ENCODE assay signal across 10 mouse cellular contexts in genomic region chr5:133925184-133925900, GRCm38 (mm10).
DNase-seq lines count a peak whose midpoint lies in the region; ATAC-seq and TF ChIP-seq lines count a peak whose summit lies in the region.
"Had no signal": no experiment of that assay in that cellular context is flagged by ENCODE, and none has a peak within 500 bp of the region (broad histone marks: within the 10 kb centered on the region; RNA-seq: fewer than 3 reads in every experiment).

No protein-coding gene starts in this region.

- 35% methylated on average over 5 of the region's 5 CpGs for WGBS in midbrain, embryonic 14.5 days
- WGBS in midbrain, embryonic 11.5 days, result 58% methylated on average over 5 of the region's 5 CpGs
- WGBS in hindbrain, postnatal 0 days, result 31% methylated on average over 5 of the region's 5 CpGs

- H3K36me3 ChIP-seq in midbrain, embryonic 14.5 days (ENCODE audit: control insufficient read depth, insufficient read depth, low read length), result no peaks in the 10 kb centered on the region
- no peaks in the 10 kb centered on the region for H3K36me3 ChIP-seq in midbrain, embryonic 11.5 days (ENCODE audit: control insufficient read depth, insufficient read depth, low read length)
- H3K36me3 ChIP-seq in hindbrain, postnatal 0 days (ENCODE audit: insufficient read depth, low read length), result no peaks in the 10 kb centered on the region
- H3K36me3 ChIP-seq: liver, embryonic 15.5 days had no signal

- 0 out of 2 replicates have a peak, but pooled peaks cover 5% of the 10 kb centered on the region for H3K9me3 ChIP-seq in midbrain, embryonic 14.5 days (ENCODE audit: control insufficient read depth, low read length)
- H3K9me3 ChIP-seq in midbrain, embryonic 11.5 days (ENCODE audit: control insufficient read depth, low read length), result no peaks in the 10 kb centered on the region
- no peaks in the 10 kb centered on the region for H3K9me3 ChIP-seq in hindbrain, postnatal 0 days (ENCODE audit: low read length)
- H3K9me3 ChIP-seq: liver, embryonic 15.5 days had no signal

- no peak overlapping the region for H3K9ac ChIP-seq in midbrain, embryonic 14.5 days (replicated peaks; ENCODE audit: low read length)
- no peak overlapping the region for H3K9ac ChIP-seq in midbrain, embryonic 11.5 days (ENCODE audit: low read length)
- no peak overlapping the region for H3K9ac ChIP-seq in hindbrain, postnatal 0 days (replicated peaks; ENCODE audit: low read length)
- H3K9ac ChIP-seq: liver, embryonic 15.5 days had no signal

- ATAC-seq in midbrain, embryonic 14.5 days (ENCODE audit: low FRiP score, low TSS enrichment), result peak; percentile 60; the same call in 1 of the 2 replicates
- ATAC-seq in midbrain, embryonic 11.5 days (ENCODE audit: low FRiP score), result no peak
- ATAC-seq in hindbrain, postnatal 0 days, result peak; percentile 70; the same call in 1 of the 2 replicates

- peak overlapping the region; percentile 75 for H3K27ac ChIP-seq in midbrain, embryonic 14.5 days (replicated peaks; ENCODE audit: low read depth, low read length)
- no peak overlapping the region for H3K27ac ChIP-seq in midbrain, embryonic 11.5 days (ENCODE audit: low read depth, low read length)
- H3K27ac ChIP-seq in hindbrain, postnatal 0 days, result peak overlapping the region; percentile 52
- H3K27ac ChIP-seq: liver, embryonic 15.5 days had no signal

- TF ChIP-seq CTCF in hindbrain, postnatal 0 days (IDR thresholded peaks at IDR 0.05; ENCODE audit: low read depth), result no peak

- DNase-seq in midbrain, embryonic 14.5 days, result peak; percentile 81
- no peak for DNase-seq in midbrain, embryonic 11.5 days (ENCODE audit: low spot score, missing footprints)
- DNase-seq in cerebellum, postnatal 14 days, result peak; percentile 73 to 87
- DNase-seq in hindbrain, postnatal 0 days (ENCODE audit: low spot score), result peak; percentile 76
- DNase-seq in retina, embryonic 14.5 days (ENCODE audit: low spot score), result peak; percentile 28
- DNase-seq in thymus, postnatal 0 days (ENCODE audit: low spot score), result no peak
- DNase-seq in thymus, postnatal 10 days (ENCODE audit: low spot score in 2 of 2), result no peak
- DNase-seq in adrenal gland, adult 8-10 months, result no peak
- DNase-seq: thymus, postnatal 4 days had no signal

- no peaks in the 10 kb centered on the region for H3K27me3 ChIP-seq in midbrain, embryonic 14.5 days (ENCODE audit: control insufficient read depth, insufficient read depth, low read length)
- H3K27me3 ChIP-seq in midbrain, embryonic 11.5 days (ENCODE audit: control insufficient read depth, insufficient read depth, low read length), result no peaks in the 10 kb centered on the region
- no peaks in the 10 kb centered on the region for H3K27me3 ChIP-seq in hindbrain, postnatal 0 days (ENCODE audit: insufficient read depth, low read length)
- H3K27me3 ChIP-seq: liver, embryonic 15.5 days had no signal

- peaks cover 13% of the 10 kb centered on the region for H3K4me1 ChIP-seq in midbrain, embryonic 14.5 days (ENCODE audit: control insufficient read depth, insufficient read depth, low read length)
- no peaks in the 10 kb centered on the region for H3K4me1 ChIP-seq in midbrain, embryonic 11.5 days (ENCODE audit: control insufficient read depth, insufficient read depth, low read length)
- 0 out of 2 replicates have a peak, but pooled peaks cover 11% of the 10 kb centered on the region for H3K4me1 ChIP-seq in hindbrain, postnatal 0 days (ENCODE audit: insufficient read depth, low read length)
- H3K4me1 ChIP-seq: liver, embryonic 15.5 days had no signal

- no peak overlapping the region for H3K4me2 ChIP-seq in midbrain, embryonic 14.5 days (ENCODE audit: low read length)
- no peak overlapping the region for H3K4me2 ChIP-seq in midbrain, embryonic 11.5 days
- no peak overlapping the region for H3K4me2 ChIP-seq in hindbrain, postnatal 0 days (ENCODE audit: low read depth, low read length)
- H3K4me2 ChIP-seq: liver, embryonic 15.5 days had no signal

- no peak overlapping the region for H3K4me3 ChIP-seq in midbrain, embryonic 14.5 days (replicated peaks; ENCODE audit: low read depth, low read length)
- no peak overlapping the region for H3K4me3 ChIP-seq in midbrain, embryonic 11.5 days (ENCODE audit: low read depth, low read length)
- H3K4me3 ChIP-seq in hindbrain, postnatal 0 days (ENCODE audit: low read length), result no peak overlapping the region
- H3K4me3 ChIP-seq: liver, embryonic 15.5 days had no signal

Comparison
In these comparisons a context has a peak if more than half of its experiments do, and no peak if none do; other contexts are left out.
1. DNase-seq: peak in midbrain, embryonic 14.5 days (single experiment), cerebellum, postnatal 14 days (2 of 2), hindbrain, postnatal 0 days (single experiment) and retina, embryonic 14.5 days (single experiment); none in midbrain, embryonic 11.5 days (single experiment), thymus, postnatal 0 days (single experiment), thymus, postnatal 10 days (0 of 2) and adrenal gland, adult 8-10 months (single experiment).